Mouse (Mus musculus) CH12F3 (cell line): ENCODE measurements around the gene Lmbrd2.

Experiments
- in situ Hi-C: fragments of 300-500 bp; cut with MboI; formaldehyde crosslinking; loops from 2 replicates; pipeline ENCODE4 v1.14.3; 2020; ENCODE audit warnings: low sequenced_read_pairs

Lmbrd2 gene

GRCm38 (mm10) chr15:9140252-9140680, at the start of gene Lmbrd2:
Gene Lmbrd2 (plus strand): TSS chr15:9140550.
- in situ Hi-C loops, result no loop called here

GRCm38 (mm10) chr15:9090662-9091061, 49.7 kb upstream of the Lmbrd2 start:
- in situ Hi-C loops, result no loop called here

- in situ Hi-C loops, result no loop called here
These were observed 46.6 kb upstream of the Lmbrd2 start for GRCm38 (mm10) chr15:9093598-9094365.

DNA sequence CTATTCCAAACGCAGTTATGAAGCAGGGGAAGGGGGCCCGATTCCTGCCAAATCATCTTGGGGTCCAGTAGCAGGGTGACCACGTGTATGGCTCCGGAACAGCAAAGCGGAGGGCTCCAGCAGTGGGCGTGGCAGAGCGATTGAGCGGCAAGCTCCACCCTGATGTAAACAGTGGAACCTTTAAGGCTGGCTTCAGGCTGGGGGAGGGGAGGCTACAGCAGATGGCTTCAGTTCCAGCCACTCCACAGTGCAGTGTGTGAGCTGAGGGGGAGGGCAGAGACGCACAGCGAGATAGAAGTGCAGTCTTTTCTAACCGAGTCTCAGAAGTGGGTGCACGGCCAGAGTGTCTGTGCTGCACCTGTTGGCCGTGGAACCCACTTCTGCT, 46.0 kb upstream of the Lmbrd2 start:
- in situ Hi-C loops, result no loop called here

DNA sequence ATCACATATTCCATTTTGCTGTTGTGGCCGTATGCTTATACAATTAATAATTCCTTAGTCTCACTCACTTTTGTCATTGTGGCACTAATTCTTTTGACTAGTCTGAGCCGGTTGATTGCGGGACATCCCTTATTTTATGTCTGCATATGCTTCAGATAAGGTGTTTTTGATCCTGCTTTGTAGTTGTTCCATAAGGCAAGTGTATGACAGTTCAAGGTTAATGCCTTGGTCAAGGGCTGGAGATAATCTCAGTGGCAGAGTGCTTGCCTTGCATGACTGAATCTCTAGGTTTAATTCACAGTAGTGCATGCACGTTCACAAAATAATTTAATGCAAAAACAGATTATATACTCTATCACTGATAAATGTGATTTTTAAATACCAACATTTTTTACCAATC, 43.5 kb upstream of the Lmbrd2 start:
- in situ Hi-C loops, result no loop called here

DNA sequence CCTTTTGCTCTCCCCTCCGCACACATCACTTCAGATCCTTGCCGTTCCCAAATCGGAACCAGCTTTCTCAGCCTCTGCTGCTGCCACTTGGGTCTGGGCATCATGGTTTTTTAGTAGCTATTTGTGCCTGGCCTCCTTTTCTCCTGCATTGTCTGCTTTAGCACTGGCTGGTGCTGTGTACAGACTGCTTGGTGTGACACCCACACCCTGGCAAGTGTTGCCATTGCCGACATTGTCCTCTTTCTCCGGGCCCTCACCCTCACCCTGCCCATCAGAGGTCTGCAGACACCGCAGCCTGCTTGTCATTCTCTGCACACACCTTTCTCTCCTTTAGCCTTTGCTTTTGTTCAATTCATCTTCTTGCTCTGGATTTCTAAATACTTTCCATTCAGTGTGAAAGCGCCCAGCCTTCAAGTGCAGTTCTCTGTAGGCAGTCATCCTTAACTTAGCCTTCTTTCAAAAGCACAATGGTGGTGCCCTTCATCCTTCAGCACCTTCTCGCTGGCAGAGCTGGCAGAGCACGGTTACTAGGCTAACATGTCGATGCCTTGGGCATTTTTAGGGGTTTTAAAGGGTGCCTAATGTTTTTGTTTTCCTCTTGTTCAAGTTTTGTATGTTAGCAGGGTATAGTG, 39.8 kb upstream of the Lmbrd2 start:
- in situ Hi-C loops, result no loop called here

DNA sequence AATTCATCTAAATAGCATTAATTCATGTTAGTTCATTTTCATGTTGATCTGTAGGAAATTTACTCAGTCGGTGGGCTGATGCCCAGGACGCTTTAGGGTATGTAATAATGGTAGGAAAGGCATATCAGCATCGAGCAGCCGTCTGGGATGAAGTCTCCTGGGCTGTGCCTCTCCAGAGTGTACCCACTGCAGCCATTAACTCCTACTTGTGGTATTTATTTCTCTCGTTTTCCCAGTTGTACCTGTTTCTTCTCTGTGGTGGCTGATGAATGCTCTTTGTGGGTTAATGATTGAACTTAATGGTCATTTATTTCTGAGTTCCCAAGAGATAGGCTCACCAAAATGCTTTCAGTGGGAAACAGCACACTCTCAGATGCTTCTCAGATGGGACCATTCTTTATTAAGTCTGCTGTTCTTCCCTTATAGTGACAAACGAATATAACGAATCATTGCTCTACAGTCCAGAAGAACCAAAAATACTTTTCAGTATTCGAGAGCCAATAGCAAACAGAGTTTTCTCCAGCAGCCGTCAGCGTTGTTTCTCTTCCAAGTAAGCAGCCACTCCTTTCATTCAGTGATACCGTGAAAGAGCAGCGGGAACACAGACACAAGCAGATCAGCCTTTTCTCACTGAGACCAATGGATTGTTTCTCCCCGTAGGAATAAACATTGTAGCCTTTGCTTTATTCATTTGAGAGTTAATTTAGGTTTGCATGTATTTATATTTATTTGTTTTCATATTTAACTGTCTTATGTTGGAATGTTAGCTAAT, 33.9 kb upstream of the Lmbrd2 start:
- in situ Hi-C loops, result no loop called here

GRCm38 (mm10) chr15:9110526-9111347, 29.6 kb upstream of the Lmbrd2 start:
- in situ Hi-C loops, result no loop called here

DNA sequence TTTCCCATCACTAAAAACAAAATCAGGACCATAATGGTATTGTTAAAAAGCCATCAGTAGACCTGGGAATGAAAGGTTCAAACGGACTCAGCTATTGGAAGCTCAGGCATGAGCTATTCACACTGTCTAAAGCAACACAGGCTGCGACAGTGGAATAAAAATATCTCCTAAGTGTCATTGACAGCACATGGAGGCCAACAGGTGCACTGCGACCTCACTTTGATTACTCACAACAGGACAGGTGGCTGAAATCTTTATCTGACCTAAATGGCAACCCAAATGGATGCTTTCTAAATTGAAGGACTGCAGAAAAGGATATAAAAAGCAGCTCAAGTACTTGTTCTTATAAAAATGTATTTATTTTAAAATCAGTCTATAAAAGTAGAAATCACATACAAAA, 28.7 kb upstream of the Lmbrd2 start:
- in situ Hi-C loops, result no loop called here

DNA sequence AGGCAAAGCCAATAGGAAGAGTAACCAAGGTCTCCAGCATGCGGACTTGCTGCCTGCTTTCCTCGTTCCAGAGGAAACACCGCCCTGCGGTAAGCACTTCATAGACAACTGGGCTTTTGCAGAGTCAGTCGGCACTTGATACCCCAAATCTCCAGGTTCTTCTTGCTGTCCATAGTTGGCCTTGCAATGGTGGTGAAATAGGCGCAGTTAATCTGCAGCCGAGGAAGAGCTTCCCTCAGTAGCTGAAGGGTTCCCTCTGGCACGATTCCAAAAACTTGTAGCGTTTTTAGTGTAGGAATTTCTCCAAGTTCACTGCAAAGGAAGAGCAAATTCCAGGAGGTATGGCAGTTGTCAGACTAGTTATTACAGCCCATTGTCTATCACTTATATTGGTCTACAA, 26.8 kb upstream of the Lmbrd2 start:
- in situ Hi-C loops, result no loop called here

GRCm38 (mm10) chr15:9114131-9114530, 26.2 kb upstream of the Lmbrd2 start:
- in situ Hi-C loops, result no loop called here

DNA sequence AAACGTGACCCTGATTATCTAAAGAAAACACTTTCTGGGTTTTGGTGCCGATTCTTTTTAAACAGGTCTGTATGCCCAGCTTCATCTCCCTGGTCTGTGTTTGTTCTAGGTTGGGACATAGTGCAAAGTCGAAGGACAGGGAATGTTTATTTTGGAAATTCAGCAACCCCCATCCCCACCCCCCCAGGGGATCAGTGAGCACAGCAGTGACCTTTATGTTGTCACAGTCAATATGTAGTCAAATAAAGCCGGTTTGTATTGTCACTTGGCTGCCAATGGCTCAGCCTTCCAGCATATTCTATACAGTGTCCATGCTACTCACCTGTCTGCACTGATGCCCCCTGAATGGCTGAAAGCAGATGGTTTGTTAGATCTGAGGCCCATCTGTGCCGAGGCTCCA, 25.8 kb upstream of the Lmbrd2 start:
- in situ Hi-C loops, result no loop called here

DNA sequence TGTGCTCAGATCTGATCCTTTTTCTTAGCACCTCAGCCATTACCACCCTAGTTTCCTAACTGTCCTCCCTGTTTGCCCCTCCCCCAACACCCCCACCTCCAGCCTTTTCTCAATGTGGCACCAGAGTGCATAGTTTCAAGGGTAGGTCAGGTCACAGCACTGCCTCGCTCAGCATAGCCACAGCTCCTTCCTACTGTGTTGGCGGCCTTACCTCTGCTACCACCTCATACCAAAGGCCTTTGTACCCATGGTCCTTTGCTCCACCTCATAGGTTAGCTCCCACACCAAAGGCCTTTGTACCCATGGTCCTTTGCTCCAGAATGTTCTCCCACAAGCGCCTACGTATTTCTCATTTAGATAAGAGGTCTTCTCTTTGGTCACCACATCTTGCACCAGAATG, 21.5 kb upstream of the Lmbrd2 start:
- in situ Hi-C loops, result no loop called here

- in situ Hi-C loops, result no loop called here
These were observed 20.3 kb upstream of the Lmbrd2 start for GRCm38 (mm10) chr15:9120081-9120480.

- in situ Hi-C loops, result no loop called here
These were observed 17.4 kb upstream of the Lmbrd2 start for GRCm38 (mm10) chr15:9122989-9123388.

- in situ Hi-C loops, result no loop called here
These were observed 15.5 kb upstream of the Lmbrd2 start for GRCm38 (mm10) chr15:9124856-9125255.

DNA sequence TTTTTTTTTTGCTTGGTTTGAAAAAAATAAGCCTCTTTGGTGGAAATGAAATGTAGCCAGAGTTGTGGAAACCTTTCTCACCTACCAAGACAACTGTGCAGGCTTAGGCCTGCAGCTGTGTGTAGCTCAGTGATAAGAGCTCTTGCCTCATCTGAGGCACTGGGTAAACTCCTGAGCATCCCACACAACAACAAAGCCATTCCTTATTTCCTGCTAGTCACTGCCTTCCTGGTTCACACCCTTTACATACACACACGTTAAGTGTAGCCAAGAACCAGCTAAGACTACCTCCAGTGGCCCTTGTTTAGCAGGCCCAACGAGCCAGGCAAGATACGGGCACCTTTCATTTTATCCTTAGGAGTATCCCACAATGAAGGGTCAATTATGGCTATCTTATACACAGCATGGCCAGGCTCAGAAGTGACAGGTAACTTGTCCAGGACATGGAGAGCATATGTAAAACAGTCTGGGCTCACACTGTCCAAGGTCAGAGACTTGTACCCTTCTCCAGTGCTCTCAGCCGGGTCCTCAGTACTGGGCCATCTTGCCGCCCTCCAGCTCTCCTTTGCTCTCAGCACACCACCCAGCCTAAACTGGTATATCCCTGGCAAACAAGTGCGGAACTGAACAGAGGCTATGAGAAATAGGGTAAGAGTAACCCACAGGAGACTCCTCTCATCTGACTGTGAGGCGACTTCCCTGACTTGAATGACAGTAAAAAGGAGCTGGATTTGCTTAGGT, 13.1 kb upstream of the Lmbrd2 start:
- in situ Hi-C loops, result no loop called here

GRCm38 (mm10) chr15:9130772-9131498, 9.4 kb upstream of the Lmbrd2 start:
- in situ Hi-C loops, result no loop called here

DNA sequence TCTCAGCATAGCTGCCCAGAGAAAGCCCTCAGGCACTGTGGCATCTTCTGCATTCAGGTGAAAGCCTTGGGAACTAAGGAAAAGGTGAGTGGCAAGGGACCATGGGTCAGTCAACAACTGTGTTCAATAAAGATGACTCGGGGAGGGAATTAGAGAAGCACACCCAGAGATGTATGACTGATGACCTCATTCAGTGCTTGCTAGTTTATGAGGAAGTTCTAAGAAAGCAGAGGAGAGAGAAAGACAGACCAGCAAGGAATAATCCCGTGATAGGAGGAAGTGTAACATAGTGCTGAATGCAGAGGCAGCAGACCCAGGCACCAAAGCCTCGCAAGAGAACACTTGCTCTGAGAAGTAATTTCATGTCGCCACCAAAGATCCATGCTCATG, 8.9 kb upstream of the Lmbrd2 start:
- in situ Hi-C loops, result no loop called here
